Mouse (Mus musculus) layer of hippocampus, adult 9-10 months (tissue): ENCODE measurements at regions not wholly inside any gene's neighbourhood (a gene's known extent, or its start where the extent isn't known, plus 50 kb on each side); places are given as distances from the start of the nearest gene placed in this dataset.

Experiments
- DNase-seq: peaks from one replicate; pipeline ENCODE4 v3.0.0; 2022; ENCODE audit warnings: low spot score

- DNase-seq, result peak; percentile 0
Observed at GRCm38 (mm10) chr1:112947551-112948310, 1083.0 kb upstream of the Dsel start.
